Mouse (Mus musculus) cerebellum, adult 2 months (tissue): ENCODE data around the gene Pacrg.

ENCODE experiments used
- CTCF ChIP-seq: fragments of 200-500 bp; IDR thresholded peaks from 2 replicates; pipeline ENCODE4 v1.5.1; 2011; ENCODE audit warnings: low read depth, mild to moderate bottlenecking, control low read depth, low read length, moderate library complexity, borderline replicate concordance; ENCODE audit not compliant: insufficient read depth
- POLR2A ChIP-seq: fragments of 200-500 bp; IDR thresholded peaks from 2 replicates; pipeline ENCODE4 v1.6.1; 2011; ENCODE audit warnings: low read length, control low read depth, borderline replicate concordance; ENCODE audit not compliant: insufficient read depth

- no peak for TF ChIP-seq POLR2A
- no peak for TF ChIP-seq CTCF
Observed at GRCm38 (mm10) chr17:10392342-10393034, 447.6 kb downstream of the Pacrg start.
